Mouse (Mus musculus): ENCODE measurements around the gene Dek. TPM values are rescaled to one million over a fixed set of nuclear protein-coding genes. Genes with fewer than 3 reads are reported as not detected.

Dek gene
- total and polyA plus RNA-seq, 3 experiments, result 97.9 to 5,191 (median 207) TPM

DNA sequence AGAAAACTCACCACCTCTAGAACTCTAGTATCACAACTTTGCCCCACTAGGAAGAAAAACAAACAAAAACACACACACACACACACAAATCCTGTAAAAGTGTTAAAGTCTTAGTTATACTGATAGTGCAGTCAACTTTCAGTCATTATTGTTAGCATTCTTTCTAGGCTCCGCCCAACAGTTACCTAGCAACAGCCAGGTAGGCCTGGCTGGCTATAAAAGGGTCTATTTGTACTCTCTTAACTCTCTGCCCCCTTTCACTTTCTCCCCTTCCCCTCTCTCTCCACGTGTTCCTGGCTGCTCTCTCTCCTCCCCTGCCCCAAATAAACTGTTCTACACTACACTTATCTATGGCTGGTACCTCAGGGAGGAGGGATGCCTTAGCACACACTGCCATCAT is 1.9 kb downstream of the Dek start:
- no peaks in the 10 kb centered on the region for H3K9me3 ChIP-seq (replicated peaks; ENCODE audit: insufficient read depth, low read length)
- peaks cover 2 to 12% of the 10 kb centered on the region in 2 experiments for H3K4me1 ChIP-seq (ENCODE audit: control insufficient read depth in 1 of 2, insufficient read depth in 2 of 2, low read length in 2 of 2)
- H3K27me3 ChIP-seq (ENCODE audit: control insufficient read depth in 1 of 2, insufficient read depth in 2 of 2, low read length in 2 of 2), result no peaks in the 10 kb centered on the region
- TF ChIP-seq POLR2A (IDR thresholded peaks at IDR 0.05; ENCODE audit: control insufficient read depth in 1 of 2, insufficient read depth in 1 of 2, low read depth in 1 of 2, low read length in 2 of 2, poor library complexity in 1 of 2) (0 out of 4 replicates have a peak, but pooled peaks of 1 of the 2 experiments have one; percentile 3), TBP (IDR thresholded peaks at IDR 0.05; ENCODE audit: low read depth, low read length) (no peak)
- peak overlapping the region; percentile 98 for H3K9ac ChIP-seq (ENCODE audit: control insufficient read depth, low read depth, low read length, poor library complexity, severe bottlenecking)
- peaks cover 40% of the 10 kb centered on the region for H3K79me2 ChIP-seq (ENCODE audit: control insufficient read depth, insufficient read depth, low read length, poor library complexity)
- peak overlapping the region; percentile 52 to 97 for H3K4me3 ChIP-seq (ENCODE audit: control insufficient read depth in 1 of 2, insufficient read depth in 1 of 2, low read depth in 2 of 2, low read length in 2 of 2)
- peaks cover 28 to 36% of the 10 kb centered on the region in 2 experiments for H3K36me3 ChIP-seq (ENCODE audit: control insufficient read depth in 1 of 2, insufficient read depth in 2 of 2, low read length in 2 of 2)
- DNase-seq (ENCODE audit: low read depth, low spot score), result no peak
- no peak overlapping the region for H3K27ac ChIP-seq (ENCODE audit: control insufficient read depth, low read depth, low read length)

DNA sequence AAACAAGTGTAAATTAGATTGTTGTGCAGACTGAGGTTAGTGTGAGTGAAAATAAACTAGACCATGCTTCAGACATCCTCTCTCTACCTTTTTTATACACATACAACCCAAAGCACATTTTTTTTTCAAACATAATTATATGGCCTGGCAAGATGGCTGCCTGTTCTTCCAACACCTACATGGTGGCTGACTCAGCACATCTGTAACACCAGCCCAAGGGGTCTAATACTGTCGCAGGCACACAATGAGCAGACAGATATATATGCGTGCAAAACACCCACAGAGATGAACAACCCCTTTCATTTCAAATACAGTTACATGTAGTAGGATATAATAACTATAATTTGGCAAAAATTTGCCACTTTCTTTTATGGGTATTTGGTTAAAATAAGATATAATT is 5.4 kb downstream of the Dek start:
- no peak overlapping the region for H3K27ac ChIP-seq (ENCODE audit: control insufficient read depth, low read depth, low read length)
- H3K36me3 ChIP-seq (ENCODE audit: control insufficient read depth in 1 of 2, insufficient read depth in 2 of 2, low read length in 2 of 2), result peaks cover 30 to 63% of the 10 kb centered on the region in 2 experiments
- no peak for DNase-seq (ENCODE audit: low read depth, low spot score)
- H3K27me3 ChIP-seq (ENCODE audit: control insufficient read depth in 1 of 2, insufficient read depth in 2 of 2, low read length in 2 of 2), result no peaks in the 10 kb centered on the region
- H3K4me1 ChIP-seq (ENCODE audit: control insufficient read depth in 1 of 2, insufficient read depth in 2 of 2, low read length in 2 of 2), result peaks cover 2 to 6% of the 10 kb centered on the region in 2 experiments; a peak in 3 of 4 replicates
- peaks cover 27% of the 10 kb centered on the region for H3K79me2 ChIP-seq (ENCODE audit: control insufficient read depth, insufficient read depth, low read length, poor library complexity)
- H3K4me3 ChIP-seq (ENCODE audit: control insufficient read depth in 1 of 2, insufficient read depth in 1 of 2, low read depth in 2 of 2, low read length in 2 of 2), result no peak overlapping the region
- no peaks in the 10 kb centered on the region for H3K9me3 ChIP-seq (replicated peaks; ENCODE audit: insufficient read depth, low read length)
- TF ChIP-seq MAFK (IDR thresholded peaks at IDR 0.05; ENCODE audit: borderline replicate concordance, low read depth, low read length) (peak; percentile 63; the same call in 1 of the 2 replicates), MXI1 (IDR thresholded peaks at IDR 0.05; ENCODE audit: low read depth, low read length) (no peak)
- no peak overlapping the region for H3K9ac ChIP-seq (ENCODE audit: control insufficient read depth, low read depth, low read length, poor library complexity, severe bottlenecking)

DNA sequence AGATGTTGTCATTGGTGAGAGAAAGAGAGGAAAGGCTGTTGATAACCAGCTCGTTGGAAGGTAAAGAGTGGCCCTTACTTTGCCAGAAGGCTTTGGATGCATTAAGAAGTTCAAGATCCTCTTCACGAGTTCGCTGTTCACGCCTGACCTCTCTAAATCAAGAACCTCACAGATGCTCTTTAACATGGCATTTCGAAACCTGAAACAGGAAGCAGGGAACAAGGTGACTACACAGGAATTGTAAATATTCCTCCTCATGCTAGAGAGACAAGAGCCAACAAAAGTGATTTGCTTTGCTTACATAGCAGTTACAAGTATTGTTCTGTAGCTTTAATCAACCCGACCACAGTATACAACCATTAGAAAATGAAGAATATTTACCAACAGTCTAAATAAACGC is 6.7 kb downstream of the Dek start:
- H3K9ac ChIP-seq (ENCODE audit: control insufficient read depth, low read depth, low read length, poor library complexity, severe bottlenecking), result no peak overlapping the region
- H3K4me3 ChIP-seq (ENCODE audit: control insufficient read depth in 1 of 2, insufficient read depth in 1 of 2, low read depth in 2 of 2, low read length in 2 of 2), result no peak overlapping the region
- TF ChIP-seq GATA1 (IDR thresholded peaks at IDR 0.05; ENCODE audit: low read depth, low read length) (no peak), MAX (IDR thresholded peaks at IDR 0.05; ENCODE audit: low read length) (no peak), KAT2A (conservative IDR thresholded peaks at IDR 0.05; ENCODE audit: low read depth, low read length) (no peak), CHD2 (IDR thresholded peaks at IDR 0.05; ENCODE audit: low read length) (no peak), CTCF (IDR thresholded peaks at IDR 0.05 in 2 of 3, conservative IDR thresholded peaks at IDR 0.05 in 1 of 3; ENCODE audit: control insufficient read depth in 1 of 3, insufficient read depth in 1 of 3, low read depth in 2 of 3, low read length in 3 of 3, poor library complexity in 1 of 3, severe bottlenecking in 1 of 3) (no peak), MYB (IDR thresholded peaks at IDR 0.05; ENCODE audit: low read depth, low read length) (no peak), ELF1 (IDR thresholded peaks at IDR 0.05; ENCODE audit: low read depth, low read length) (no peak), JUND (IDR thresholded peaks at IDR 0.05; ENCODE audit: low read depth, low read length) (no peak), MAZ (IDR thresholded peaks at IDR 0.05; ENCODE audit: low read depth, low read length) (no peak), POLR2A (IDR thresholded peaks at IDR 0.05; ENCODE audit: control insufficient read depth in 1 of 2, insufficient read depth in 1 of 2, low read depth in 1 of 2, low read length in 2 of 2, poor library complexity in 1 of 2) (no peak)
- H3K27me3 ChIP-seq (ENCODE audit: control insufficient read depth in 1 of 2, insufficient read depth in 2 of 2, low read length in 2 of 2), result no peaks in the 10 kb centered on the region
- no peaks in the 10 kb centered on the region for H3K9me3 ChIP-seq (replicated peaks; ENCODE audit: insufficient read depth, low read length)
- peaks cover 2 to 5% of the 10 kb centered on the region in 2 experiments; a peak in 2 of 4 replicates for H3K4me1 ChIP-seq (ENCODE audit: control insufficient read depth in 1 of 2, insufficient read depth in 2 of 2, low read length in 2 of 2)
- peaks cover 29 to 69% of the 10 kb centered on the region in 2 experiments for H3K36me3 ChIP-seq (ENCODE audit: control insufficient read depth in 1 of 2, insufficient read depth in 2 of 2, low read length in 2 of 2)
- DNase-seq (ENCODE audit: low read depth, low spot score), result no peak
- H3K27ac ChIP-seq (ENCODE audit: control insufficient read depth, low read depth, low read length), result no peak overlapping the region
- H3K79me2 ChIP-seq (ENCODE audit: control insufficient read depth, insufficient read depth, low read length, poor library complexity), result peaks cover 16% of the 10 kb centered on the region

Measured in MEL (cell line).